Mouse (Mus musculus): Measurements from ENCODE around the gene Dync1li1. TPM values are rescaled to one million over a fixed set of nuclear protein-coding genes. Genes with fewer than 3 reads are reported as not detected.

The Dync1li1 gene
- polyA plus RNA-seq, 1 experiment from 2014 or later: 16.3 TPM

- ATAC-seq (no peak), DNase-seq (no peak)
- Histone ChIP-seq H3K4me2 (ENCODE audit: low read depth, low read length) (no peak overlapping the region), H3K4me3 (ENCODE audit: low read depth, low read length) (no peak overlapping the region), H3K9ac (replicated peaks) (no peak overlapping the region), H3K27ac (ENCODE audit: low read depth) (no peak overlapping the region), H3K36me3 (replicated peaks; ENCODE audit: insufficient read depth, low read length) (no peaks in the 10 kb centered on the region), H3K9me3 (ENCODE audit: low read length) (no peaks in the 10 kb centered on the region), H3K27me3 (ENCODE audit: insufficient read depth, low read length) (no peaks in the 10 kb centered on the region), H3K4me1 (ENCODE audit: insufficient read depth) (0 out of 2 replicates have a peak, but pooled peaks cover 4% of the 10 kb centered on the region)
- TF ChIP-seq EP300 (IDR thresholded peaks at IDR 0.05; ENCODE audit: low read depth) (no peak), CTCF (IDR thresholded peaks at IDR 0.05; ENCODE audit: low read depth) (no peak)
- 69% methylated on average over 1 of the region's 1 CpGs for WGBS (ENCODE audit: insufficient replicate concordance)
Observed at GRCm38 (mm10) chr9:114671946-114672345, 16.6 kb upstream of the Dync1li1 start.

- Histone ChIP-seq H3K9ac (replicated peaks) (0 out of 2 replicates have a peak overlapping the region, but pooled peaks have one; percentile 26), H3K27ac (ENCODE audit: low read depth) (no peak overlapping the region), H3K4me1 (ENCODE audit: insufficient read depth) (0 out of 2 replicates have a peak, but pooled peaks cover 4% of the 10 kb centered on the region), H3K4me3 (ENCODE audit: low read depth, low read length) (peak overlapping the region; percentile 15; the same call in 1 of the 2 replicates), H3K36me3 (replicated peaks; ENCODE audit: insufficient read depth, low read length) (no peaks in the 10 kb centered on the region), H3K9me3 (ENCODE audit: low read length) (no peaks in the 10 kb centered on the region), H3K27me3 (ENCODE audit: insufficient read depth, low read length) (no peaks in the 10 kb centered on the region), H3K4me2 (ENCODE audit: low read depth, low read length) (peak overlapping the region; percentile 67)
- no peak for DNase-seq
- TF ChIP-seq CTCF (IDR thresholded peaks at IDR 0.05; ENCODE audit: low read depth): no peak
- no peak for TF ChIP-seq EP300 (IDR thresholded peaks at IDR 0.05; ENCODE audit: low read depth)
- 7% methylated on average over 24 of the region's 24 CpGs for WGBS (ENCODE audit: insufficient replicate concordance)
- 0 out of 2 replicates have a peak, but pooled peaks have one; percentile 17 for ATAC-seq
Observed at GRCm38 (mm10) chr9:114672703-114673561, 15.7 kb upstream of the Dync1li1 start.

GRCm38 (mm10) chr9:114673626-114674025 lies 15.0 kb upstream of the Dync1li1 start:
- TF ChIP-seq EP300 (IDR thresholded peaks at IDR 0.05; ENCODE audit: low read depth) (no peak), CTCF (IDR thresholded peaks at IDR 0.05; ENCODE audit: low read depth) (no peak)
- no peak for ATAC-seq
- H3K36me3 ChIP-seq (replicated peaks; ENCODE audit: insufficient read depth, low read length): no peaks in the 10 kb centered on the region
- DNase-seq: no peak
- no peaks in the 10 kb centered on the region for H3K27me3 ChIP-seq (ENCODE audit: insufficient read depth, low read length)
- 41% methylated on average over 2 of the region's 2 CpGs for WGBS (ENCODE audit: insufficient replicate concordance)
- H3K9ac ChIP-seq (replicated peaks): no peak overlapping the region
- no peak overlapping the region for H3K4me3 ChIP-seq (ENCODE audit: low read depth, low read length)
- 0 out of 2 replicates have a peak, but pooled peaks cover 4% of the 10 kb centered on the region for H3K4me1 ChIP-seq (ENCODE audit: insufficient read depth)
- no peak overlapping the region for H3K4me2 ChIP-seq (ENCODE audit: low read depth, low read length)
- no peak overlapping the region for H3K27ac ChIP-seq (ENCODE audit: low read depth)
- no peaks in the 10 kb centered on the region for H3K9me3 ChIP-seq (ENCODE audit: low read length)

- WGBS (ENCODE audit: insufficient replicate concordance): 68% methylated on average over 5 of the region's 5 CpGs
- Histone ChIP-seq H3K36me3 (replicated peaks; ENCODE audit: insufficient read depth, low read length) (no peaks in the 10 kb centered on the region), H3K9ac (replicated peaks) (no peak overlapping the region), H3K4me3 (ENCODE audit: low read depth, low read length) (no peak overlapping the region), H3K27me3 (ENCODE audit: insufficient read depth, low read length) (no peaks in the 10 kb centered on the region), H3K4me2 (ENCODE audit: low read depth, low read length) (no peak overlapping the region), H3K27ac (ENCODE audit: low read depth) (no peak overlapping the region), H3K4me1 (ENCODE audit: insufficient read depth) (no peaks in the 10 kb centered on the region), H3K9me3 (ENCODE audit: low read length) (no peaks in the 10 kb centered on the region)
- no peak for ATAC-seq
- no peak for TF ChIP-seq EP300 (IDR thresholded peaks at IDR 0.05; ENCODE audit: low read depth)
- no peak for DNase-seq
Observed at GRCm38 (mm10) chr9:114678576-114678975, 10.0 kb upstream of the Dync1li1 start.

GRCm38 (mm10) chr9:114679944-114680343 lies 8.6 kb upstream of the Dync1li1 start:
- ATAC-seq (no peak), DNase-seq (no peak)
- Histone ChIP-seq H3K9me3 (ENCODE audit: low read length) (no peaks in the 10 kb centered on the region), H3K4me2 (ENCODE audit: low read depth, low read length) (no peak overlapping the region), H3K4me1 (ENCODE audit: insufficient read depth) (no peaks in the 10 kb centered on the region), H3K27me3 (ENCODE audit: insufficient read depth, low read length) (no peaks in the 10 kb centered on the region), H3K27ac (ENCODE audit: low read depth) (no peak overlapping the region), H3K36me3 (replicated peaks; ENCODE audit: insufficient read depth, low read length) (no peaks in the 10 kb centered on the region), H3K4me3 (ENCODE audit: low read depth, low read length) (no peak overlapping the region), H3K9ac (replicated peaks) (no peak overlapping the region)
- WGBS (ENCODE audit: insufficient replicate concordance): 60% methylated on average over 5 of the region's 5 CpGs
- TF ChIP-seq CTCF (IDR thresholded peaks at IDR 0.05; ENCODE audit: low read depth): no peak
- TF ChIP-seq EP300 (IDR thresholded peaks at IDR 0.05; ENCODE audit: low read depth): no peak

DNA sequence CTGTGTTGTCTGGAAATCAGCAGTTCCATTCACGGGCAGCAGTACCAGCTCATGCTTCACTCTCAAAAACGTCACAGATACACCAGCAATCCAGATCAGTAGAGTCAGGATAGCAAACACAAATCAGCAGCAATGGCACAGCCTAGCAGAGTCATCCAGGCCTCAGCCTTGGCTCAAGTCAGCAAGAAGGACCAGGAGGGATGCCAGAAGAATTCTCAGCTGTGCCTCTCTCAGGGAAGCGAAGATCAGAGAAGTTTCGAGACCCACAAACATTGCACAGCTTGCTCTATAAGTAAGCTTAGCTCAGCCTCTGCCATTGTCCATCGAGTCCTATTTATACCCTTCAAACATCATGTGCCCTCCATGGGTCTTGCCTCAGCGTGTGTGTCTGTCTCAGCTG lies 8.1 kb upstream of the Dync1li1 start:
- no peak overlapping the region for H3K4me2 ChIP-seq (ENCODE audit: low read depth, low read length)
- H3K9me3 ChIP-seq (ENCODE audit: low read length): no peaks in the 10 kb centered on the region
- H3K27ac ChIP-seq (ENCODE audit: low read depth): no peak overlapping the region
- H3K4me3 ChIP-seq (ENCODE audit: low read depth, low read length): no peak overlapping the region
- H3K36me3 ChIP-seq (replicated peaks; ENCODE audit: insufficient read depth, low read length): no peaks in the 10 kb centered on the region
- DNase-seq: no peak
- 69% methylated on average over 6 of the region's 6 CpGs for WGBS (ENCODE audit: insufficient replicate concordance)
- H3K27me3 ChIP-seq (ENCODE audit: insufficient read depth, low read length): no peaks in the 10 kb centered on the region
- H3K4me1 ChIP-seq (ENCODE audit: insufficient read depth): no peaks in the 10 kb centered on the region
- no peak for ATAC-seq
- TF ChIP-seq CTCF (IDR thresholded peaks at IDR 0.05; ENCODE audit: low read depth) (no peak), EP300 (IDR thresholded peaks at IDR 0.05; ENCODE audit: low read depth) (no peak)
- H3K9ac ChIP-seq (replicated peaks): no peak overlapping the region
